Mouse (Mus musculus) midbrain, embryonic 15.5 days (tissue): ENCODE results near the gene Tec. TPM values are rescaled to one million over a fixed set of nuclear protein-coding genes. Genes with fewer than 3 reads are reported as not detected.

Experiments used
- ATAC-seq: fragments of 200-750 bp; cut with Nextera tagmentation; replicated peaks from 2 replicates; pipeline ENCODE4 v1.8.0; 2017; ENCODE audit warnings: moderate TSS enrichment
- H3K27ac ChIP-seq: fragments of 300-500 bp; sonication (generic); 2 replicates; pipeline ENCODE4 v1.5.1; 2015; ENCODE audit warnings: mild to moderate bottlenecking, inconsistent platforms
- H3K27me3 ChIP-seq: fragments of 300-500 bp; sonication (generic); replicated peaks from 2 replicates; pipeline ENCODE4 v1.6.1; 2015; ENCODE audit warnings: inconsistent platforms
- H3K36me3 ChIP-seq: fragments of 300-500 bp; sonication (generic); replicated peaks from 2 replicates; pipeline ENCODE4 v1.6.1; 2015; ENCODE audit warnings: inconsistent platforms
- H3K4me1 ChIP-seq: fragments of 300-500 bp; sonication (generic); 2 replicates; pipeline ENCODE4 v1.6.1; 2015; ENCODE audit warnings: inconsistent platforms
- H3K4me2 ChIP-seq: fragments of 300-500 bp; sonication (generic); 2 replicates; pipeline ENCODE4 v1.6.1; 2015; ENCODE audit warnings: inconsistent platforms, mild to moderate bottlenecking, moderate library complexity
- H3K4me3 ChIP-seq: fragments of 300-500 bp; sonication (generic); 2 replicates; pipeline ENCODE4 v1.5.1; 2015; ENCODE audit warnings: mild to moderate bottlenecking, inconsistent platforms
- H3K9ac ChIP-seq: fragments of 300-500 bp; sonication (generic); 2 replicates; pipeline ENCODE4 v1.6.1; 2015; ENCODE audit warnings: mild to moderate bottlenecking, inconsistent platforms
- H3K9me3 ChIP-seq: fragments of 300-500 bp; sonication (generic); 2 replicates; pipeline ENCODE4 v1.6.1; 2016; ENCODE audit warnings: inconsistent platforms
- WGBS: fragments of 180-500 bp; shearing (Covaris S2); methylation state at CpG from one replicate; pipeline ENCODE4 v1.1.7; 2015; ENCODE audit warnings: mixed read lengths; 5-methylcytosine and 5-hydroxymethylcytosine counted together
- polyA plus RNA-seq: library from polyadenylated mRNA; unstranded; fragments of >200 nt; fragmentation: Nextera tagmentation; extraction: Ambion mirVana; gene quantifications from 2 replicates; pipeline ENCODE4 v1.2.1, GENCODE M21; 2015

The Tec gene
- polyA plus RNA-seq, 1 experiment from 2014 or later = 5.8 TPM

DNA sequence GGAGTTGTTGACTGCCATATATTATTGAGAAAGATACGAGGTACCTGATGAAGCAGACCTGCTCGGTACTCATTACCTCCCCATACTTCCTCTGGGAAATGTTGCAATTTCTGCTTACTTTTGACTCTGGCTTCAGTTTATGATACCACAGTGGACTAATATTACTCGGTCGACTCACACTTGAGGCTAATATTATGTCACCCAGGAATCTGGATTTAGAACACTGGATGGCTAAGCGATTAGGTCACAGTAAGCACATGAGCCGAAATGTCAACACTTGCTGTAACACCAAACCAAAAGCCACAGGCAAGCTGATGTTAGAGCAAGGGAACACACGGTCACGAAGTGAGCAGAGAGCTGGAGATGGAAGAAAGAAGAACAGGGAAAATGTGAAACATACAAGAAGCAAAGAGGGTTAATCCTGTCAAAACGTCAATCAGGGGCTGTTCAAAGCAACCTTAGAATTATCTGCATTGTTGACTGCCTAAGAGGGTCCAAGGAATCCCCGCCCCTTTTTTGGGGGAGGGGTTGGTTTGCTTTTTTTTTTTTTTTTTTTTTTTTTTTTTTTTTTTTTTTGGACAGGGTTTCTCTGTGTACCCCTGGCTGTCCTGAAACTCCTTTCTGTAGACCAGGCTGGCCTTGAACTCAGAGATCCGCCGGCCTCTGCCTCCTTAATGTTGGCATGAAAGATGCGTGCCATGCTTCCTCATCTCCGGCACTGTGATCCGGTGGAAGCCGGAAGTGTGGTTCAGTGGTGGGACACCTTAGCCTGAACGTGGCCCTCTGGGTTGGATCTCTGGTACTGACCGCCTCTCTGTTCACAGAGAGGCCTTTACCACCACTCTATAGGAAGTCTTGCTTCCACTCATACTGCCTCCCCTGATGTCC is 36.9 kb upstream of the Tec start:
- WGBS = 80% methylated on average over 18 of the region's 18 CpGs
- H3K27ac ChIP-seq = no peak overlapping the region
- H3K27me3 ChIP-seq = no peaks in the 10 kb centered on the region
- H3K36me3 ChIP-seq = no peaks in the 10 kb centered on the region
- H3K4me2 ChIP-seq = no peak overlapping the region
- ATAC-seq = no peak
- H3K9ac ChIP-seq = no peak overlapping the region
- no peaks in the 10 kb centered on the region for H3K4me1 ChIP-seq
- no peak overlapping the region for H3K4me3 ChIP-seq
- no peaks in the 10 kb centered on the region for H3K9me3 ChIP-seq

DNA sequence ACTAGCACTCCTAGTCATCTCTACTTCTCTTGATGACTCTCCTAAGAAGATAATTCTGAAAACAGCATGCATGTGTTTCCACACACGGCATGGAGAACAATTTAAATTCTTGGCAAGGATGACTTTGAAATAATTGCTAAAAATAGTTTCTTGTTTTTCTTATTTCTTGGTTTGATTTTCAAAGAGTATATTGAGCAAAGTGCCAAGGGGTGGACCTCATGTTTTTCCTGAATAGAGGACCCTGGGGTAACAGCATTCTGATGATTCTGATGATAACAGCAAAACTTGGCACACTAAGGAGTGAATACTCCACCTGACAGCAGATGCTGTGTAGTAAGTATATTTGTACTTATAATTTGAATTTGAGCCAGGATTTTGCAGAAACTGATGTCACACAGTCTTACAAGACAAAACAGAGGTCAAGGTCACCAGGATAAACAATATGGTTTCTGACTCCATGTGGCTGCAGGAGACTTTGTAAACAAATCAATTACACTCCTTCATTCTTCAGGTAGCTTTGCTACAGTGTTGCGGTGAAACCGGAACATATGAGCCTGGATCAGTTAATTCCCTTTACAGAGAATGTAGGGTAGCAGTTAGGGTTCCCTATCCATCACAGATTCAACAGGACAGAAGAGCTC is 34.7 kb upstream of the Tec start:
- H3K4me3 ChIP-seq = no peak overlapping the region
- H3K9ac ChIP-seq = no peak overlapping the region
- H3K27me3 ChIP-seq = no peaks in the 10 kb centered on the region
- no peak for ATAC-seq
- no peaks in the 10 kb centered on the region for H3K36me3 ChIP-seq
- no peaks in the 10 kb centered on the region for H3K4me1 ChIP-seq
- H3K27ac ChIP-seq = no peak overlapping the region
- H3K4me2 ChIP-seq = no peak overlapping the region
- WGBS = 91% methylated on average over 3 of the region's 3 CpGs
- no peaks in the 10 kb centered on the region for H3K9me3 ChIP-seq

DNA sequence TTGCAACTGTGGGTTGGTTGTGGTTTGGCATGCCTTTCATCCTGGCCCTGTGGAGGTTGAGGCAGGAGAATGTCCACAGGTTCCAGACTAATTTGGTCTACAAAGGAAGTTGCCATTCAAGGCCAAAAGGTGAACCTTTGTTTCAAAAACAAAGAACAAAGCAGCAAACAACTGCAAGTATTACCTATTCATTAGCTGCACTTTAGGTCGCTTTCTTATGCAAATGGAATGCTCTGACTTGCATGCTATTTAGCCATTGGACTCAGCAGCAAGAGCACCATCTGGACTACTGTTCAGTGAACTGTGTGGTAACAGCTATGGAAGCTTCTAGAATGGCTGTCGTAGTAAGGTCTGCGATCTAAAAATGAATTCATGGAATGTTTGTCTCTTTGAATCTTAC is 34.0 kb upstream of the Tec start:
- H3K4me1 ChIP-seq = no peaks in the 10 kb centered on the region
- H3K9ac ChIP-seq = no peak overlapping the region
- H3K36me3 ChIP-seq = no peaks in the 10 kb centered on the region
- no peak overlapping the region for H3K4me2 ChIP-seq
- no peaks in the 10 kb centered on the region for H3K27me3 ChIP-seq
- H3K9me3 ChIP-seq = no peaks in the 10 kb centered on the region
- WGBS = 52% methylated on average over 3 of the region's 3 CpGs
- no peak overlapping the region for H3K4me3 ChIP-seq
- no peak for ATAC-seq
- no peak overlapping the region for H3K27ac ChIP-seq

DNA sequence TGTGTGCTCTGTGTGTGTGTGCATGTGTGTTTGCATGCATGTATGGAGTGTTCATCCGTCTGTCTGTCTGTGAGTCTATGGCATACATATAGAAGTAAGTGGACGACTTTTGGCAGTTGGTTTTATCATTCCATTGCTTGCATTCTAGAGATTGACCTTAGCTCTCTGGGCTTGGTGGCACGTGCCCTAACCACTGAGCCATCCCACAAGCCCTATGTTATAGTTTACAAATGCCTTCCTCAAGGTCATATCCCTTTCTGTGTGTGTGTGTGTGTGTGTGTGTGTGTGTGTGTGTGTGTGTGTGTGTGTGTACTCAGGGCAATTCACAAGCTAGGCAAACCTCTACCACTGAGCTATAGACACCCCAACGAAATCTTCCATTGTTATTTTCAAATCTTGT is 33.6 kb upstream of the Tec start:
- ATAC-seq = no peak
- 75% methylated on average over 4 of the region's 4 CpGs for WGBS
- H3K4me3 ChIP-seq = no peak overlapping the region
- no peak overlapping the region for H3K27ac ChIP-seq
- H3K9ac ChIP-seq = no peak overlapping the region
- no peaks in the 10 kb centered on the region for H3K36me3 ChIP-seq
- no peak overlapping the region for H3K4me2 ChIP-seq
- H3K27me3 ChIP-seq = no peaks in the 10 kb centered on the region
- H3K9me3 ChIP-seq = no peaks in the 10 kb centered on the region
- H3K4me1 ChIP-seq = no peaks in the 10 kb centered on the region

DNA sequence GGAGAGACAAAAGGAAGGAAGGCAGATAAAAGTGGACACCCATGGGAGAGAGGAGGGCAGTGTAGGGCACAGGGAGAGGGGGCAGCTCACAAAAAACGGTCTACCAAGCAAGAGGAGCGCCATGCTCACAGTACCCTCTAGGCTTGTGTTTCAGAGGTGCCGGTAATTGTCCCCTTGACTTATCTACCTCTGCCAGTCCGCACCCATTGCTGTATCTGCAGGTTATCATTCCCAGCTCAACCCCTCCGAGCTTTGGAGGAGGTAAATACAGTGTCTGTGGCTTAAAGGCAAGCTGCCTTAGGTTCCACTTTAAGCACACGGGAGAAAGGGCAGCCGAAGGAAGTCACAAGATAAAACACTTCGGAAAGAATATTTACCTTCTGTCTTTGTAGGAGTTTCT is 31.0 kb upstream of the Tec start:
- Histone ChIP-seq H3K4me2 (no peak overlapping the region), H3K9ac (no peak overlapping the region), H3K4me1 (no peaks in the 10 kb centered on the region), H3K36me3 (no peaks in the 10 kb centered on the region), H3K9me3 (no peaks in the 10 kb centered on the region), H3K4me3 (no peak overlapping the region), H3K27ac (no peak overlapping the region), H3K27me3 (no peaks in the 10 kb centered on the region)
- ATAC-seq = no peak
- 89% methylated on average over 8 of the region's 8 CpGs for WGBS

DNA sequence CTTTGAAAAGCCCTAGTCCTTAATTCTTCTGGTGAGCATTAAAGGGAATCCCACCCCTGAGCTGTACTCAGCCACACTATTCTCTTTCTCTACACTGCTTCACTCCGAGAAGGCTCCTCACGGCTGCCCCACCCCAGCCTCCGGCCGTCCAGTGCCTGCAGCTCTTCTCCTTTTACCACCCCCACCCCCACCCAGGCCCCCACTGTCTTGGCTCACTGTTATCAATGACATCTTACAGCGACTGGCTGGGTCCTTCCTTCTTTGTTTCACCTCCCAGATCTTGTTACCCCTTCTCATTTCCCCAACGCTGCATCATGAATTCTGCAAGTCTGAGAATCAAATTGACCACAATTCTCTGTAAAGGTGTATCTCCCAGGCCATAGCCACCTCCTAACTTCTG is 29.7 kb upstream of the Tec start:
- ATAC-seq = no peak
- Histone ChIP-seq H3K27ac (no peak overlapping the region), H3K36me3 (no peaks in the 10 kb centered on the region), H3K9me3 (no peaks in the 10 kb centered on the region), H3K27me3 (no peaks in the 10 kb centered on the region), H3K4me2 (no peak overlapping the region), H3K4me1 (no peaks in the 10 kb centered on the region), H3K9ac (no peak overlapping the region), H3K4me3 (no peak overlapping the region)
- 69% methylated on average over 6 of the region's 6 CpGs for WGBS

DNA sequence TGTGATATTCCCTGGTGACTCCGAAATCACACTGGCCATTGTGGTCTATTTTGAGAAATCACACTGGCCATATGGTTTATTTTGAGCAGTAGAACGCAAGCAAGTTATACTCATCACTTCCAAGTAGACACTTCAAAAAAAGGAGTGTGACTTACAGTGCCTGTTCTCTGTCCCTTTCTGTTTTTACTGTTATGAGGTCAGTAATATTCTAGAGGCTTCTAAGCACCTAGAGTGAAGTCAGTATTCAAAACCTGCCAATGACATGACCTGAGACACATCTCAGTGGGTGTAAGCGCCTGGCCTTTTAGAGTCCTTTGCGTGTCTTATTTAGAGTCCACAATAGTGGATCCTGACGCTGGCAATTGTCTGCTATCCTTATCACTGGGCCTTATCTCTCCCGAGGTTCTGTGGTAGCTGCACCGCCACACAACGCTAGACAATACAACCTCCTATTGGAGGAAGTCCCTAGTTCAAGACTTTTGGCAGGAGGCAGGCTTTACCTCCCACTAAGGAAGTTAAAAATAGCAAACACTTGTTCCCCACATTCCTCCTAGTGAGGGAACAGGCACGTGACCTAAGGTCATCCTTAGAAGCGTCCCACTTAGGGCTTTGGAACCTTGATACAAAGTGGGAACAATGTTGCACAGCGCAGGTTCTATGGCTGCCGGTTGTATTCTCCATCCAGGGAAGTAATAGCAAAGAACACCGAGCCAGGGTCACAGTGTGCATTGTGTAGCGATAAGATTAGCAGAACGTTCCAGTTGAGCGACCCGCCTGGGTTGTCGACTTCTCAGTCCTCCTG is 28.4 kb upstream of the Tec start:
- Histone ChIP-seq H3K4me2 (no peak overlapping the region), H3K4me1 (no peaks in the 10 kb centered on the region), H3K9me3 (no peaks in the 10 kb centered on the region), H3K36me3 (no peaks in the 10 kb centered on the region), H3K9ac (no peak overlapping the region), H3K27ac (no peak overlapping the region), H3K27me3 (no peaks in the 10 kb centered on the region), H3K4me3 (no peak overlapping the region)
- no peak for ATAC-seq
- WGBS = 66% methylated on average over 18 of the region's 18 CpGs

DNA sequence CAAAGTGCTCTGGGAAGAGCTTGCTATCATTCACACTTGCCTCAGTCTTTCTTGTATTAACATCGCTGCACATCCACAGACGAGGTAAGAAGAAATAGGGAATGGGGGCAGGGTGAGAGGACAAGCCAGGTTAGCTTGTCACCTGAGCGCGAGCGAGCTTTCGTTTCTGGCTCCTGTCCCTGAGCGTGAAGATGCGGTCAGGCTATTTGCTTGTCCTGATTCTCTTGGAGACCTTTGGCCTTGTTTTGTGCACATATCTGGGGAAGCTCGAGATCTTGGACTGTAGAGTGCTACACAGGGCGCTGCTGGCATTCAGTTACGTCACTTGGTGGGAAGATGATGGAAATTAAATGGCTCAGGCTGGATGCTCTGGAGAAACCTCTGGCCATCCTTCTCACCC is 27.0 kb upstream of the Tec start:
- 93% methylated on average over 11 of the region's 11 CpGs for WGBS
- H3K4me3 ChIP-seq = no peak overlapping the region
- no peaks in the 10 kb centered on the region for H3K27me3 ChIP-seq
- no peaks in the 10 kb centered on the region for H3K4me1 ChIP-seq
- H3K27ac ChIP-seq = no peak overlapping the region
- H3K36me3 ChIP-seq = no peaks in the 10 kb centered on the region
- H3K9ac ChIP-seq = no peak overlapping the region
- H3K4me2 ChIP-seq = no peak overlapping the region
- no peaks in the 10 kb centered on the region for H3K9me3 ChIP-seq
- ATAC-seq = no peak

DNA sequence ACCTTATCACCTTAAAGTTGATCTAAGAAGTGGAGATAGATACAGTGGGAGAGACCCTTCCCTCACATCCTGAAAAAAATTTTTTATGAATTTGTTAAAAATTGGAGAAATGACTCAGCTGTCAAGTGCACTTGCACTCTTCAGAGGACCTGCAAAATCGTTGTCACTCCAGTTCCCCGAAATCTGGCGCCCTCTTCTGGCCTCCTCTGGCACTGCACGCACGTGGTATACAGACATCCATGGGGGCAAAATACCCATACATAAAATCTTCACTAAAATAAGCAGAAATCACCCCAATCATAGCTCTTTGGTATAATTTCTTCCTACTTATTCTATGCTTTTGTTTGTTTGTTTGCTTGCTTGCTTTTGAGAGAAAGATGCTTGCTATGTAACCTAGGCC is 25.7 kb upstream of the Tec start:
- Histone ChIP-seq H3K4me2 (no peak overlapping the region), H3K36me3 (no peaks in the 10 kb centered on the region), H3K4me3 (no peak overlapping the region), H3K27ac (no peak overlapping the region), H3K27me3 (no peaks in the 10 kb centered on the region), H3K9me3 (no peaks in the 10 kb centered on the region), H3K4me1 (no peaks in the 10 kb centered on the region), H3K9ac (no peak overlapping the region)
- ATAC-seq = no peak
- 64% methylated on average over 5 of the region's 5 CpGs for WGBS

DNA sequence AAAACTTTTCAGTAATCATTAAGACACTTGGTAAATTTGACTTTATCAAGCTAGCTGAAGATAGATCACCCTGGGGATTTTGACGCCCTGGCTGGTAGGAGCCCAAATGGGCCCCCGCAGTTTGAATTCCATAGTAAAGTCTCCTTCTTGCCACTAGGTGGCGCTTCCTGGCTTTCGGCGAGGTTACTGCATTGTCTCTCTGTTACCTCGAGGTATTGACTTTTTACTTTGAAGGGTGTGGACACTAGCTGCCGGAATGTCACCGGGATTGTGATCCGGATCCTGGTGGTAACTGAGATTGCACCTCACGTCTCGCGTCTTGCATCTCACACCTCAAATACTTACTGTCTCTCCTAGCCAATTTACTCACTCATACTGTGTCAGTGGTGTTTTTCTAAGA is 23.3 kb upstream of the Tec start:
- Histone ChIP-seq H3K36me3 (no peaks in the 10 kb centered on the region), H3K4me3 (no peak overlapping the region), H3K4me1 (no peaks in the 10 kb centered on the region), H3K27me3 (no peaks in the 10 kb centered on the region), H3K9ac (no peak overlapping the region), H3K9me3 (no peaks in the 10 kb centered on the region), H3K4me2 (peak overlapping the region; percentile 28; the same call in 1 of the 2 replicates), H3K27ac (no peak overlapping the region)
- 5% methylated on average over 12 of the region's 12 CpGs for WGBS
- 0 out of 2 replicates have a peak, but pooled peaks have one; percentile 42 for ATAC-seq

DNA sequence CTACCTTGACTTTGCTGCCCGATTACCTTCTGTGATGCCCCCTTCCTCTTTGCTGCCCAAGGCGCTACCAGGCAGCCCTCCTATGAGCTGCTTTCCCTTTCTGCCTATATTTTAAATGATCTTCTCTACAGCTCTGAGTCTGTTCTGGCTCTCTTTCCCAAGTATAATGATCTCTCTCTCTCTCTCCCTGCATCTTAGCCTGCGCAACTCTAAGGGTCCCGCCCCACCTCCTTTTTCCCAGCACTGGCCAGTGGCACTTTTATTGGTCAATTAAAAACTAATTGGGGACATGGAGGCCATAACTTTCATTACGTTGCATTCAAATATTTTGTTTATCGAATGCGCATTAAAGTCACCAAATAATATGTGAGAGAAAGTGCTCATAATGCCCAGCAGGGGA is 20.0 kb upstream of the Tec start:
- 92% methylated on average over 7 of the region's 7 CpGs for WGBS
- no peaks in the 10 kb centered on the region for H3K9me3 ChIP-seq
- H3K4me1 ChIP-seq = no peaks in the 10 kb centered on the region
- H3K4me3 ChIP-seq = no peak overlapping the region
- H3K4me2 ChIP-seq = no peak overlapping the region
- H3K36me3 ChIP-seq = no peaks in the 10 kb centered on the region
- H3K27ac ChIP-seq = no peak overlapping the region
- H3K9ac ChIP-seq = no peak overlapping the region
- no peak for ATAC-seq
- no peaks in the 10 kb centered on the region for H3K27me3 ChIP-seq

DNA sequence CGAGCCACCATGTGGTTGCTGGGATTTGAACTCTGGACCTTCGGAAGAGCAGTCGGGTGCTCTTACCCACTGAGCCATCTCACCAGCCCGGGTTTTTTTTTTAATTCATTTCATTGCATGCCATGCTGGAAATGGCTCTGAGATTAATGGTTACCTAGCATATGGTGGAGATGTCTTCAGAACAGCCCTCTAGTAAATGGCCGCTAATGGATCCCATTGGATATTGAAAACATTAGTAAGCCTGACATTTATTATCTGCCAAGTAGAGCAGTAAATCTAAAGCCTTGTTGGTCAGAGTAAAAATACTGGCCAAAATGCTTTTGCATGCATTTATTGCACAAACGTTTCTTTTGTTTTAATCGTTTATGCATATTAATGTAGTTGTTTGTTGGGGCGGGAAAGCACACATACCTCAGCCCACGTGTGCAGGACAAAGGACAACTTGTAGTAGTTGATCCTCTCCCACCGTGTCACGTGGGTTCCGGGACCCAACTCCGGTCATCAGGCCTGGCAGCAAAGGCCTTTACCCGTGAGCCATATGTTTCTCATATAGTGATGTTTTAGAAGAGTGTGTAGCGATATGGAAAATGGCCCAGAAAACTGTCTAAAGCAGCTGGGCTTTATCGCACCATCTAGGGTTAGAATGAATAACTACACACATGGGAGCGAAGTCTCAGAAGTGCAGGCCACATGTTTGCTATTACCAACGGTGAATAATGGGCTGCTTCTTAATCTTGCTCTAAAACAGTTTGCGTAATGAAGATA is 18.4 kb upstream of the Tec start:
- no peaks in the 10 kb centered on the region for H3K9me3 ChIP-seq
- H3K27ac ChIP-seq = no peak overlapping the region
- no peak overlapping the region for H3K4me3 ChIP-seq
- no peak for ATAC-seq
- no peaks in the 10 kb centered on the region for H3K36me3 ChIP-seq
- no peaks in the 10 kb centered on the region for H3K27me3 ChIP-seq
- H3K4me1 ChIP-seq = no peaks in the 10 kb centered on the region
- WGBS = 88% methylated on average over 19 of the region's 19 CpGs
- no peak overlapping the region for H3K9ac ChIP-seq
- no peak overlapping the region for H3K4me2 ChIP-seq
